ENCODE assay signal across 10 mouse cellular contexts in the genomic region with DNA sequence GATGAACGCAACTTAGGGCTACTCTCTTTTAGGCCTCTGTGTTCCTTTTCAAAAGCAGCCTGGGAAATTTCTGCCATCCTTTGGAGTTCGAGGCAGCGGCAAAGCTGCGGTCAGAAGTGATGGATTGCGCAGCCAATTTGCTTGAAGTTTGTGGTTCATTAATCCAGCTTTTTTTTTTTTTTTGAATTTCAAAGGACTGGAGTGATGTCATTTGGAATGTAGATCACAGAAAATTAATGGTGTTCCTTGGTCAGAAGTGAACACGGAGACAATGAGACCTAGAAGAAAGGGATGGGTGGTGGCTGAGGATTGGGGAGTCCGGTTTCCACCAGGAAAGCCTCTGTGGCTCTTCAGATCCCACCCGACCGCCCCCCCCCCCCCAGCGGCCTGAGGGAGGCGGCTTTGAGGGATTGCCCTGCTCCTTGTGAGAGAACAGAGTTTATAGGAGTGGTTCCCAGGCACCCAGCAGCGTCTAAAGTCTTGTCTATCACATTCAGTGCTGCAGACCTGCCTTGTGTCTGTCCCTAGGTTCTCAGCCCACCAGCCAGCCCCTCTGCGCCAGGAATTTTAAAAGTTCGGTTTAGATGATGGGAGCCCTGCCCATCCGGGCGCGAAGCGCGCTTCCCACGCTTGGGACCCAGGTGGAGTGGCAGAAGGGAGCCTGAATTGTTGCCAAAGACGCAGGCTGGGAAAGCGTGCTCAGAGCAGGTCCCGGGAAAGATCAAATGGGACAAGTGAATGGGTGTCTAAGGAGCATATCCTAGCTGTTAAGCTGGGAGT.
DNase-seq lines count a peak whose midpoint lies in the region; ATAC-seq lines count a peak whose summit lies in the region.
"Had no signal": no experiment of that assay in that cellular context is flagged by ENCODE, and none has a peak within 500 bp of the region (broad histone marks: within the 10 kb centered on the region; RNA-seq: fewer than 3 reads in every experiment).

No protein-coding gene starts in this region.

- H3K9ac ChIP-seq in kidney, embryonic 15.5 days: no peak overlapping the region
- no peak overlapping the region for H3K9ac ChIP-seq in embryonic facial prominence, embryonic 15.5 days
- H3K9ac ChIP-seq: liver, embryonic 15.5 days had no signal

- peak overlapping the region; percentile 54 for H3K4me2 ChIP-seq in kidney, embryonic 15.5 days
- no peak overlapping the region for H3K4me2 ChIP-seq in embryonic facial prominence, embryonic 15.5 days (replicated peaks)
- H3K4me2 ChIP-seq: liver, embryonic 15.5 days had no signal

- no peaks in the 10 kb centered on the region for H3K27me3 ChIP-seq in kidney, embryonic 15.5 days
- H3K27me3 ChIP-seq in embryonic facial prominence, embryonic 15.5 days: no peaks in the 10 kb centered on the region
- H3K27me3 ChIP-seq: liver, embryonic 15.5 days had no signal

- WGBS in kidney, embryonic 15.5 days: 6% methylated on average over 23 of the region's 23 CpGs
- WGBS in embryonic facial prominence, embryonic 15.5 days: 22% methylated on average over 22 of the region's 23 CpGs

- no peak overlapping the region for H3K27ac ChIP-seq in kidney, embryonic 15.5 days
- no peak overlapping the region for H3K27ac ChIP-seq in embryonic facial prominence, embryonic 15.5 days (replicated peaks)
- H3K27ac ChIP-seq: liver, embryonic 15.5 days had no signal

- H3K4me3 ChIP-seq in kidney, embryonic 15.5 days (replicated peaks): peak overlapping the region; percentile 17; the same call in 1 of the 2 replicates
- H3K4me3 ChIP-seq in embryonic facial prominence, embryonic 15.5 days (replicated peaks): no peak overlapping the region
- H3K4me3 ChIP-seq: liver, embryonic 15.5 days had no signal

- H3K9me3 ChIP-seq in kidney, embryonic 15.5 days (replicated peaks): no peaks in the 10 kb centered on the region
- no peaks in the 10 kb centered on the region for H3K9me3 ChIP-seq in embryonic facial prominence, embryonic 15.5 days (replicated peaks)
- H3K9me3 ChIP-seq: G1E; liver, embryonic 15.5 days had no signal

- no peak for DNase-seq in kidney, postnatal 25 days
- DNase-seq in layer of hippocampus, postnatal 25 days (ENCODE audit: extremely low spot score in 1 of 2, low spot score in 1 of 2): peak; percentile 49 to 67
- peak; percentile 22 for DNase-seq in ovary, postnatal 14 days (ENCODE audit: low spot score)
- DNase-seq in lung, postnatal 36 days: no peak
- no peak for DNase-seq in spleen, postnatal 14 days (ENCODE audit: low spot score in 2 of 2)
- DNase-seq in adrenal gland, postnatal 4 days (ENCODE audit: low spot score in 2 of 2): no peak

- no peaks in the 10 kb centered on the region for H3K36me3 ChIP-seq in kidney, embryonic 15.5 days
- H3K36me3 ChIP-seq in embryonic facial prominence, embryonic 15.5 days: no peaks in the 10 kb centered on the region
- H3K36me3 ChIP-seq: G1E; liver, embryonic 15.5 days had no signal

- H3K4me1 ChIP-seq in kidney, embryonic 15.5 days: peaks cover 8% of the 10 kb centered on the region
- H3K4me1 ChIP-seq in embryonic facial prominence, embryonic 15.5 days: no peaks in the 10 kb centered on the region
- H3K4me1 ChIP-seq: liver, embryonic 15.5 days had no signal

- ATAC-seq in kidney, embryonic 15.5 days (replicated peaks; ENCODE audit: low FRiP score): peak; percentile 89
- 0 out of 2 replicates have a peak, but pooled peaks have one; percentile 24 for ATAC-seq in embryonic facial prominence, embryonic 15.5 days (ENCODE audit: insufficient number of reproducible peaks, low FRiP score, low TSS enrichment, low read depth)

Comparison
In these comparisons a context has a peak if more than half of its experiments do, and no peak if none do; other contexts are left out.
1. DNase-seq: peak in layer of hippocampus, postnatal 25 days (2 of 2) and ovary, postnatal 14 days (single experiment); none in kidney, postnatal 25 days (0 of 2), lung, postnatal 36 days (single experiment), spleen, postnatal 14 days (0 of 2) and adrenal gland, postnatal 4 days (0 of 2).